Mouse (Mus musculus) intestine, embryonic 16.5 days (tissue): Measurements from ENCODE around the gene Ranbp1. TPM values are rescaled to one million over a fixed set of nuclear protein-coding genes. Genes with fewer than 3 reads are reported as not detected.
A peak's percentile ranks its signal among the peaks of the same experiment; 100 is the strongest.
"Not testable (repeated sequence)": the region's sequence is repeated elsewhere in the genome, so short reads cannot be mapped to it uniquely, and the experiment has no call there.

Experiments used
- ATAC-seq: fragments of 200-750 bp; cut with Nextera tagmentation; 2 replicates; pipeline ENCODE4 v1.8.0; 2017; ENCODE audit warnings: moderate TSS enrichment, moderate library complexity
- H3K27ac ChIP-seq: fragments of 300-500 bp; sonication (generic); 2 replicates; pipeline ENCODE4 v1.5.1; 2014; ENCODE audit warnings: mild to moderate bottlenecking, low read length
- H3K27me3 ChIP-seq: fragments of 300-500 bp; sonication (generic); replicated peaks from 2 replicates; pipeline ENCODE4 v1.6.1; 2014; ENCODE audit warnings: low read length, control low read depth, mixed read lengths; ENCODE audit not compliant: control insufficient read depth, insufficient read depth
- H3K36me3 ChIP-seq: fragments of 300-500 bp; sonication (generic); 2 replicates; pipeline ENCODE4 v1.6.1; 2014; ENCODE audit warnings: low read length, control low read depth; ENCODE audit not compliant: control insufficient read depth, insufficient read depth
- H3K4me1 ChIP-seq: fragments of 300-500 bp; sonication (generic); 2 replicates; pipeline ENCODE4 v1.6.1; 2014; ENCODE audit warnings: low read length, control low read depth, mixed read lengths; ENCODE audit not compliant: control insufficient read depth, insufficient read depth
- H3K4me2 ChIP-seq: fragments of 300-500 bp; sonication (generic); 2 replicates; pipeline ENCODE4 v1.6.1; 2014; ENCODE audit warnings: low read depth, low read length, control low read depth
- H3K4me3 ChIP-seq: fragments of 300-500 bp; sonication (generic); 2 replicates; pipeline ENCODE4 v1.5.1; 2014; ENCODE audit warnings: mild to moderate bottlenecking, low read length
- H3K9ac ChIP-seq: fragments of 300-500 bp; sonication (generic); 2 replicates; pipeline ENCODE4 v1.6.1; 2014; ENCODE audit warnings: low read depth, low read length
- H3K9me3 ChIP-seq: fragments of 300-500 bp; sonication (generic); 2 replicates; pipeline ENCODE4 v1.6.1; 2016; ENCODE audit warnings: low read length, control low read depth; ENCODE audit not compliant: control insufficient read depth
- WGBS: fragments of 180-500 bp; shearing (Covaris S2); extraction: QIAGEN DNeasy Blood & Tissue Kit; methylation state at CpG from one replicate; pipeline ENCODE4 v1.1.7; 2014; 5-methylcytosine and 5-hydroxymethylcytosine counted together
- microRNA counts: library from miRNA; unstranded; fragments of <30 nt; microRNA quantifications from one replicate; lab custom pipeline; 2016
- microRNA-seq: library from miRNA; unstranded; fragments of <30 nt; microRNA quantifications from one replicate; pipeline ENCODE4, GENCODE M21; 2016
- polyA plus RNA-seq: library from polyadenylated mRNA; unstranded; fragments of >200 nt; fragmentation: Nextera tagmentation; extraction: Ambion mirVana; gene quantifications from 2 replicates; pipeline ENCODE4 v1.2.1, GENCODE M21; 2015

The Ranbp1 gene
- polyA plus RNA-seq, 1 experiment from 2014 or later: 484 TPM

DNA sequence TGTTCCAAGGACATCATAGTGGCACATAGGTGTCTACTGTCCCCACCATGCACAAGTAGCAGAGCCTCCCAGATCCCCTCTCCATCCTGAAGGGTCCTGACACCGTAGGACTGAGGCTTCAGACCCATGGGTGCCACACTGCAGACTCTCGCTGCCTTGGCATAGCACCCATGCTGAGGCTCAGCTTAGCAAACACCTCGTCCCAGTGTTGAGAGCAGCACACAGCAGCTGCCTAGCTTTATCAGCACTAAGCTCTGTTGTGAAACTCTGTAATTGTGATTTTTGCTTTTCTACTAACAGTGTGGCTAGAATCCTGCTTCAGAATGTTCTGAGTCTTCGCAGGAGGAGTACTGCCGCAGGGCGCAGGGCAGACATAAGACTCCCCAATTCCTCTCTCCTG lies 50.7 kb downstream of the Ranbp1 start:
- no peaks in the 10 kb centered on the region for H3K36me3 ChIP-seq
- WGBS: 85% methylated on average over 6 of the region's 6 CpGs
- ATAC-seq: no peak

DNA sequence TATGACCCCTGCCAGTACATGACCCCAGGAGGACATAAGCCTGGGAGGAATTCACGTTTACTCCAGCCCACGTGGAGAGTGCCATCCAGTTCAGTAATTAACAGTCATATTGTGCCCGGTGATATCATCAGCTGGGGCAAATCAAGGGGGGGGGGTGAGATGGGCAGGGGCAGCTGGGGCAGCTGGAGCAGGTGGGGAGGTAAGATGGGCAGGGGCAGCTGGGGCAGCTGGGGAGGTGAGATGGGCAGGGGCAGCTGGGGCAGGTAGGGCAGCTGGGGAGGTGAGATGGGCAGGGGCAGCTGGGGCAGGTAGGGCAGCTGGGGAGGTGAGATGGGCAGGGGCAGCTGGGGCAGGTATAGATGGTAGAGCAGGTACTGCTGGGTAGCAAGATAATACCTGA lies 53.0 kb downstream of the Ranbp1 start:
- not testable (repeated sequence) for H3K36me3 ChIP-seq, ATAC-seq, H3K9ac ChIP-seq, H3K27me3 ChIP-seq, H3K9me3 ChIP-seq, H3K4me3 ChIP-seq, H3K4me2 ChIP-seq
- Histone ChIP-seq H3K4me1 (peaks cover 15% of the 10 kb centered on the region), H3K27ac (peak overlapping the region; percentile 49; the same call in 1 of the 2 replicates)
- 47% methylated on average over 3 of the region's 3 CpGs for WGBS

More for the DNA sequence above, 50.7 kb downstream of the Ranbp1 start:
- Histone ChIP-seq H3K9ac (no peak overlapping the region), H3K4me1 (peaks cover 21% of the 10 kb centered on the region), H3K4me2 (no peak overlapping the region), H3K9me3 (no peaks in the 10 kb centered on the region), H3K27me3 (no peaks in the 10 kb centered on the region), H3K27ac (no peak overlapping the region), H3K4me3 (no peak overlapping the region)

DNA sequence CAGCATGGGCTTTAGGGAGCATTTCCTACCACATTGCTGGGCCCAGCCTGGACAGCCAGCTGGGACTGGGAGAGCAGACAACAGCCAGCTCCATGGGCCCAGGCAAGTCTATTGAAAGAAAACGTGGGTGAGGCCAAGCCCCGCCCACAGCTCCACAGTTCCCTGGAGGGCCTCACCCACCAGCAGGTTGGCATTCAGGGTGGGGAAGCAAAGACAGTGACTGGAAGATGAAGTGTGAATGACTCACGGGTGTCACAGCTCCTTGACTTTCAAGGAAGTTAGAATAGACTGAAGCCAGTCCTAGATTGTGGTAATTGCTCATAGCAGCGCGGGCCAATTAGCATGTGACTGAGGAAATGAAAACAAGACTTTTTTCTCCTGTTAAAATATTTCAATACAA lies 53.5 kb downstream of the Ranbp1 start:
- H3K9me3 ChIP-seq: no peaks in the 10 kb centered on the region
- peak overlapping the region; percentile 46; the same call in 1 of the 2 replicates for H3K9ac ChIP-seq
- peak overlapping the region; percentile 70 for H3K27ac ChIP-seq
- ATAC-seq: peak; percentile 89
- no peaks in the 10 kb centered on the region for H3K36me3 ChIP-seq
- H3K4me1 ChIP-seq: peaks cover 15% of the 10 kb centered on the region
- no peaks in the 10 kb centered on the region for H3K27me3 ChIP-seq
- no peak overlapping the region for H3K4me2 ChIP-seq
- H3K4me3 ChIP-seq: no peak overlapping the region
- WGBS: 39% methylated on average over 5 of the region's 5 CpGs

DNA sequence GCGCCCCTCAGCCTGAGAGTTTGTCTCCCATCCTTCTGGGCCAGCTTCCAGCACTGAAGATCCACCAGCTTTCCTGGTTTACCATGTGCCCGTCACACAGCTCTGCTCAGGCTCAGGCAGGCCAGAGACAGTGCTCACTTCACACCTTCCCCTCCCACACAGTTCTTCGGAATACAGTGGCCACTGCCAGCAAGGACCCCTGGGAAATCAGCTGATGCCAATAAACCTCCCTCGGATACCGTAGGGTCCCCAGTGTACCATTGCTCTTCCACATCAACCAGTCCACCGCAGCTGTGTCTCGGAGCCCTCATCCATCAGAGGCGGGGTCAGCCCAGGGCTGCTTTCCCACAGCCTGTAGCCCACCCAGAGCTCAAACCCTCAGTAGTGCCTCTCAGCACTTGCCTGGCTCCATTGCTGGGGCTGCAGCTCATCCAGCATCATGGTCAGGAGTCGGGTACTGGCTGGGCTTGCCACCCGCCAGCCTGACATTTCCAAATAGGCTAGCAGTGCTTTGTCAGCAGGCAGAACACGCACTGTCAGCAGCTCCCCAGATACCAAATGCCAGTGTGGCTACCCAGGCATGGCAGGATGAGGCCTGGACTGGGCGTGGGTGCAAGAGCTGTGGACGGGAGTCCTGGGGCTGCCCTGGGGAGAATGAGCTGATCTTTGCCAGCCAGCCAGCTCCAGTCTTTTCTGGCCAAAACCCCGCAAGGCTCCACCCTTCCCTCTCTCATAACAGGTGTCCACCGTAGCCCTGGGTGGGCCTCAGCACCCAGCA lies 54.1 kb downstream of the Ranbp1 start:
- H3K27me3 ChIP-seq: no peaks in the 10 kb centered on the region
- WGBS: 53% methylated on average over 15 of the region's 15 CpGs
- peaks cover 15% of the 10 kb centered on the region for H3K4me1 ChIP-seq
- H3K27ac ChIP-seq: peak overlapping the region; percentile 70
- peak; percentile 10; the same call in 1 of the 2 replicates for ATAC-seq
- H3K36me3 ChIP-seq: no peaks in the 10 kb centered on the region
- no peaks in the 10 kb centered on the region for H3K9me3 ChIP-seq
- no peak overlapping the region for H3K4me3 ChIP-seq
- no peak overlapping the region for H3K4me2 ChIP-seq
- H3K9ac ChIP-seq: peak overlapping the region; percentile 46; the same call in 1 of the 2 replicates

DNA sequence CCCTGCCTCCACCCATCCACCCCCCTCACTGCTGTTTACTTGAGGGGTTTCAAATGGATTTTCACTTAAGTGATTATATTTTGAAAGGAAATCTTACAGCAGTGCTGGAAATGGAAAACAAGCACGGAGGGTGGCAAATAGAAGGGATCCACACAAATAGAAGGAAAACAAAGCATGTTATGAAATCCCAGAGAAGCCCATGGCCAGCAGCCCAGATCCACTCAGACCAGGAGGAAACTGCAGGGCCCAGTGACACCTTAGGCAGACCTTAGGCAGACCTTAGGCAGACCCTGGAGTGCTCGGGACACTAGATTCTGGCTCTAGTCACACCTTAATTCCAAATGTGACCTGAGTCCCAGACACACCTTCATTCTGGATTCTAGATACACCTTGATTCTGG lies 57.5 kb downstream of the Ranbp1 start:
- WGBS: 73% methylated on average over 2 of the region's 2 CpGs
- no peak overlapping the region for H3K27ac ChIP-seq
- H3K9me3 ChIP-seq: no peaks in the 10 kb centered on the region
- H3K4me2 ChIP-seq: no peak overlapping the region
- no peaks in the 10 kb centered on the region for H3K36me3 ChIP-seq
- H3K4me1 ChIP-seq: peaks cover 27% of the 10 kb centered on the region
- no peak for ATAC-seq
- H3K9ac ChIP-seq: no peak overlapping the region
- H3K4me3 ChIP-seq: no peak overlapping the region
- H3K27me3 ChIP-seq: no peaks in the 10 kb centered on the region

MicroRNAs encoded within 50 kb of the gene (microRNA counts, 519-probe panel; counts per million panel counts)
- 1,874 counts per million, percentile 35 among the panel's probes with 10 or more counts for microRNA mmu-miR-1306 (lab: Ali Mortazavi, UCI)

Small RNA genes within 50 kb of the gene (microRNA-seq; reads per million reads assigned to microRNA genes)
- gene Gm24572 (1.6 reads per million), gene Mir1306 (164 reads per million, percentile 54 among the genes with 10 or more reads in this experiment)

Other genes starting within 250 kb of the Ranbp1 start
- gene Dgcr6, start 195.9 kb downstream of the Ranbp1 start, polyA plus RNA-seq: 77.0 and 77.1 TPM in 2 replicates
- gene Prodh, start 158.5 kb downstream of the Ranbp1 start, polyA plus RNA-seq: 20.1 and 24.4 TPM in 2 replicates
- 0.73 and 2.4 TPM in 2 replicates for gene Rtn4r, start 121.1 kb downstream of the Ranbp1 start, polyA plus RNA-seq
- gene Ccdc188, start 30.9 kb downstream of the Ranbp1 start, polyA plus RNA-seq: not detected in 2 replicates
- 4.1 TPM in 2 replicates for gene Zdhhc8, start 13.6 kb downstream of the Ranbp1 start, polyA plus RNA-seq
- 90.8 and 107 TPM in 2 replicates for gene Trmt2a, start 53 bp downstream of the Ranbp1 start, polyA plus RNA-seq
- 1.7 TPM in 1 of 2 replicates, not detected in the other for gene Gm49776, start 9.6 kb upstream of the Ranbp1 start, polyA plus RNA-seq
- gene Dgcr8, start 40.5 kb upstream of the Ranbp1 start, polyA plus RNA-seq: 17.0 and 18.9 TPM in 2 replicates
- 62.4 and 69.8 TPM in 2 replicates for gene Tango2, start 99.4 kb upstream of the Ranbp1 start, polyA plus RNA-seq
- 18.4 and 21.7 TPM in 2 replicates for gene Arvcf, start 99.5 kb upstream of the Ranbp1 start, polyA plus RNA-seq
- gene Txnrd2, start 177.7 kb upstream of the Ranbp1 start, polyA plus RNA-seq: 28.4 and 29.8 TPM in 2 replicates
- 109 and 110 TPM in 2 replicates for gene Comt, start 178.1 kb upstream of the Ranbp1 start, polyA plus RNA-seq
- 13.3 and 14.4 TPM in 2 replicates for gene Gnb1l, start 250.0 kb upstream of the Ranbp1 start, polyA plus RNA-seq